Mouse (Mus musculus) intestine, embryonic 14.5 days (tissue): ENCODE results near the gene Abcc12. TPM values are rescaled to one million over a fixed set of nuclear protein-coding genes. Genes with fewer than 3 reads are reported as not detected.

Experiments
- ATAC-seq: fragments of 200-750 bp; cut with Nextera tagmentation; replicated peaks from 2 replicates; pipeline ENCODE4 v1.8.0; 2017; ENCODE audit warnings: low read depth, moderate number of reproducible peaks, moderate TSS enrichment, moderate library complexity; ENCODE audit not compliant: low FRiP score, low TSS enrichment
- DNase-seq: peaks from one replicate; pipeline ENCODE4 v3.0.0-alpha.2; 2018; ENCODE audit warnings: low spot score
- H3K27ac ChIP-seq: fragments of 300-500 bp; sonication (generic); 2 replicates; pipeline ENCODE4 v1.5.1; 2014; ENCODE audit warnings: low read depth, mild to moderate bottlenecking, control low read depth
- H3K27me3 ChIP-seq: fragments of 300-500 bp; sonication (generic); replicated peaks from 2 replicates; pipeline ENCODE4 v1.6.1; 2014; ENCODE audit warnings: low read length, control low read depth; ENCODE audit not compliant: control insufficient read depth, insufficient read depth
- H3K36me3 ChIP-seq: fragments of 300-500 bp; sonication (generic); 2 replicates; pipeline ENCODE4 v1.6.1; 2014; ENCODE audit warnings: low read length, control low read depth; ENCODE audit not compliant: control insufficient read depth, insufficient read depth
- H3K4me1 ChIP-seq: fragments of 300-500 bp; sonication (generic); replicated peaks from 2 replicates; pipeline ENCODE4 v1.6.1; 2014; ENCODE audit warnings: low read length, control low read depth, mixed read lengths; ENCODE audit not compliant: control insufficient read depth, insufficient read depth
- H3K4me2 ChIP-seq: fragments of 300-500 bp; sonication (generic); 2 replicates; pipeline ENCODE4 v1.6.1; 2014; ENCODE audit warnings: low read length
- H3K4me3 ChIP-seq: fragments of 300-500 bp; sonication (generic); 2 replicates; pipeline ENCODE4 v1.5.1; 2014; ENCODE audit warnings: low read depth, low read length, control low read depth, mixed read lengths
- H3K9ac ChIP-seq: fragments of 300-500 bp; sonication (generic); 2 replicates; pipeline ENCODE4 v1.6.1; 2014; ENCODE audit warnings: mild to moderate bottlenecking, low read length
- H3K9me3 ChIP-seq: fragments of 300-500 bp; sonication (generic); 2 replicates; pipeline ENCODE4 v1.6.1; 2016; ENCODE audit warnings: low read length, control low read depth; ENCODE audit not compliant: control insufficient read depth
- WGBS: fragments of 180-500 bp; shearing (Covaris S2); extraction: QIAGEN DNeasy Blood & Tissue Kit; methylation state at CpG from one replicate; pipeline ENCODE4 v1.1.7; 2014; 5-methylcytosine and 5-hydroxymethylcytosine counted together
- polyA plus RNA-seq: library from polyadenylated mRNA; unstranded; fragments of >200 nt; fragmentation: Nextera tagmentation; extraction: Ambion mirVana; gene quantifications from 2 replicates; pipeline ENCODE4 v1.2.1, GENCODE M21; 2014

Abcc12 gene
- polyA plus RNA-seq, 1 experiment from 2014 or later, result 0.19 TPM

GRCm38 (mm10) chr8:86475711-86476438 is 104.6 kb downstream of the Abcc12 start:
- H3K4me1 ChIP-seq, result no peaks in the 10 kb centered on the region
- 56% methylated on average over 9 of the region's 9 CpGs for WGBS
- no peaks in the 10 kb centered on the region for H3K27me3 ChIP-seq
- H3K36me3 ChIP-seq, result no peaks in the 10 kb centered on the region
- H3K4me3 ChIP-seq, result no peak overlapping the region
- peak; percentile 65 for DNase-seq
- ATAC-seq, result 0 out of 2 replicates have a peak, but pooled peaks have one; percentile 43
- H3K9me3 ChIP-seq, result no peaks in the 10 kb centered on the region
- no peak overlapping the region for H3K27ac ChIP-seq
- no peak overlapping the region for H3K9ac ChIP-seq
- no peak overlapping the region for H3K4me2 ChIP-seq

GRCm38 (mm10) chr8:86474461-86474860 is 106.0 kb downstream of the Abcc12 start:
- Histone ChIP-seq H3K4me2 (no peak overlapping the region), H3K4me3 (no peak overlapping the region), H3K27me3 (no peaks in the 10 kb centered on the region), H3K36me3 (no peaks in the 10 kb centered on the region), H3K27ac (no peak overlapping the region), H3K9ac (no peak overlapping the region), H3K9me3 (no peaks in the 10 kb centered on the region), H3K4me1 (no peaks in the 10 kb centered on the region)
- WGBS, result 91% methylated on average over 4 of the region's 4 CpGs
- no peak for ATAC-seq
- DNase-seq, result no peak

- H3K27ac ChIP-seq, result no peak overlapping the region
- ATAC-seq (no peak), DNase-seq (no peak)
- H3K36me3 ChIP-seq, result no peaks in the 10 kb centered on the region
- H3K9me3 ChIP-seq, result no peaks in the 10 kb centered on the region
- no peaks in the 10 kb centered on the region for H3K27me3 ChIP-seq
- H3K4me1 ChIP-seq, result no peaks in the 10 kb centered on the region
- 65% methylated on average over 6 of the region's 6 CpGs for WGBS
- no peak overlapping the region for H3K4me3 ChIP-seq
- no peak overlapping the region for H3K4me2 ChIP-seq
- H3K9ac ChIP-seq, result no peak overlapping the region
Observed at GRCm38 (mm10) chr8:86473121-86473520, 107.4 kb downstream of the Abcc12 start.

- H3K4me3 ChIP-seq, result no peak overlapping the region
- no peak overlapping the region for H3K9ac ChIP-seq
- H3K27me3 ChIP-seq, result no peaks in the 10 kb centered on the region
- 81% methylated on average over 2 of the region's 2 CpGs for WGBS
- ATAC-seq, result no peak
- no peak for DNase-seq
- no peaks in the 10 kb centered on the region for H3K4me1 ChIP-seq
- H3K36me3 ChIP-seq, result no peaks in the 10 kb centered on the region
- H3K9me3 ChIP-seq, result no peaks in the 10 kb centered on the region
- H3K4me2 ChIP-seq, result no peak overlapping the region
- no peak overlapping the region for H3K27ac ChIP-seq
Observed at GRCm38 (mm10) chr8:86470717-86471116, 109.8 kb downstream of the Abcc12 start.

- no peak overlapping the region for H3K27ac ChIP-seq
- no peak for ATAC-seq
Observed at GRCm38 (mm10) chr8:86463215-86463614, 117.3 kb downstream of the Abcc12 start.

GRCm38 (mm10) chr8:86460372-86460771 is 120.1 kb downstream of the Abcc12 start:
- H3K4me3 ChIP-seq, result no peak overlapping the region
- WGBS, result 81% methylated on average over 5 of the region's 5 CpGs
- no peak overlapping the region for H3K27ac ChIP-seq
- no peak for DNase-seq
- H3K4me1 ChIP-seq, result no peaks in the 10 kb centered on the region
- no peak for ATAC-seq
- H3K9me3 ChIP-seq, result no peaks in the 10 kb centered on the region
- no peak overlapping the region for H3K9ac ChIP-seq
- no peak overlapping the region for H3K4me2 ChIP-seq
- H3K27me3 ChIP-seq, result no peaks in the 10 kb centered on the region
- H3K36me3 ChIP-seq, result no peaks in the 10 kb centered on the region

More at GRCm38 (mm10) chr8:86463215-86463614, 117.3 kb downstream of the Abcc12 start:
- H3K4me2 ChIP-seq, result no peak overlapping the region
- no peaks in the 10 kb centered on the region for H3K9me3 ChIP-seq
- H3K4me3 ChIP-seq, result no peak overlapping the region
- H3K27me3 ChIP-seq, result no peaks in the 10 kb centered on the region
- no peaks in the 10 kb centered on the region for H3K36me3 ChIP-seq
- no peak overlapping the region for H3K9ac ChIP-seq
- WGBS, result 98% methylated on average over 2 of the region's 2 CpGs
- no peak for DNase-seq
- no peaks in the 10 kb centered on the region for H3K4me1 ChIP-seq

- H3K36me3 ChIP-seq, result no peaks in the 10 kb centered on the region
- H3K4me2 ChIP-seq, result no peak overlapping the region
- H3K4me3 ChIP-seq, result no peak overlapping the region
- no peaks in the 10 kb centered on the region for H3K27me3 ChIP-seq
- no peaks in the 10 kb centered on the region for H3K4me1 ChIP-seq
- no peak overlapping the region for H3K9ac ChIP-seq
- no peaks in the 10 kb centered on the region for H3K9me3 ChIP-seq
- ATAC-seq, result peak; percentile 74
- peak; percentile 50 for DNase-seq
- H3K27ac ChIP-seq, result no peak overlapping the region
- 46% methylated on average over 11 of the region's 11 CpGs for WGBS
Observed at GRCm38 (mm10) chr8:86453697-86454480, 126.6 kb downstream of the Abcc12 start.

GRCm38 (mm10) chr8:86449870-86450515 is 130.5 kb downstream of the Abcc12 start:
- peak; percentile 16 for DNase-seq
- Histone ChIP-seq H3K9me3 (no peaks in the 10 kb centered on the region), H3K4me2 (no peak overlapping the region), H3K4me3 (no peak overlapping the region), H3K27ac (no peak overlapping the region), H3K27me3 (no peaks in the 10 kb centered on the region), H3K36me3 (no peaks in the 10 kb centered on the region), H3K4me1 (no peaks in the 10 kb centered on the region), H3K9ac (no peak overlapping the region)
- ATAC-seq, result no peak
- WGBS, result 95% methylated on average over 4 of the region's 4 CpGs
